In genomic region chr11:58847636-58848035, GRCm38 (mm10) we compare ENCODE assay signal across 8 mouse cellular contexts. TPM values are rescaled to one million over a fixed set of nuclear protein-coding genes. Genes with fewer than 3 reads are reported as not detected.
DNase-seq lines count a peak whose midpoint lies in the region; ATAC-seq and TF ChIP-seq lines count a peak whose summit lies in the region.

No protein-coding gene starts in this region.

- peak overlapping the region; percentile 78 for H3K9ac ChIP-seq in embryonic facial prominence, embryonic 11.5 days (replicated peaks; ENCODE audit: low read length)
- H3K9ac ChIP-seq in intestine, embryonic 14.5 days (ENCODE audit: low read length) = peak overlapping the region; percentile 79
- H3K9ac ChIP-seq in neural tube, embryonic 13.5 days = peak overlapping the region; percentile 91

- H3K36me3 ChIP-seq in embryonic facial prominence, embryonic 11.5 days (replicated peaks; ENCODE audit: control insufficient read depth, insufficient read depth, low read depth, low read length) = peaks cover 3% of the 10 kb centered on the region; the same call in 1 of the 2 replicates
- peaks cover 23% of the 10 kb centered on the region for H3K36me3 ChIP-seq in intestine, embryonic 14.5 days (ENCODE audit: control insufficient read depth, insufficient read depth, low read length)
- peaks cover 41% of the 10 kb centered on the region for H3K36me3 ChIP-seq in neural tube, embryonic 13.5 days

- no peak for DNase-seq in layer of hippocampus, adult 2 months (ENCODE audit: low spot score in 2 of 2)
- DNase-seq in layer of hippocampus, adult 8-10 months (ENCODE audit: low spot score in 2 of 2) = no peak
- no peak for DNase-seq in embryonic facial prominence, embryonic 11.5 days (ENCODE audit: low spot score)
- no peak for DNase-seq in intestine, embryonic 14.5 days (ENCODE audit: low spot score)
- DNase-seq in adrenal gland, adult 2 months = no peak
- DNase-seq in spleen, adult 12 weeks (ENCODE audit: low spot score) = no peak
- no peak for DNase-seq in urinary bladder, postnatal 10 days (ENCODE audit: low spot score)

- H3K27me3 ChIP-seq in embryonic facial prominence, embryonic 11.5 days (ENCODE audit: control insufficient read depth, insufficient read depth, low read length) = no peaks in the 10 kb centered on the region
- H3K27me3 ChIP-seq in intestine, embryonic 14.5 days (replicated peaks; ENCODE audit: control insufficient read depth, insufficient read depth, low read length) = no peaks in the 10 kb centered on the region
- no peaks in the 10 kb centered on the region; the same call in 1 of the 2 replicates for H3K27me3 ChIP-seq in neural tube, embryonic 13.5 days

- WGBS in embryonic facial prominence, embryonic 11.5 days = 50% methylated on average over 9 of the region's 9 CpGs
- WGBS in intestine, embryonic 14.5 days = 48% methylated on average over 9 of the region's 9 CpGs
- 53% methylated on average over 9 of the region's 9 CpGs for WGBS in neural tube, embryonic 13.5 days

- peak overlapping the region; percentile 81 for H3K4me2 ChIP-seq in embryonic facial prominence, embryonic 11.5 days (ENCODE audit: low read depth, low read length)
- H3K4me2 ChIP-seq in intestine, embryonic 14.5 days (ENCODE audit: low read length) = peak overlapping the region; percentile 84
- H3K4me2 ChIP-seq in neural tube, embryonic 13.5 days = peak overlapping the region; percentile 90

- H3K4me3 ChIP-seq in layer of hippocampus, adult 2 months = peak overlapping the region; percentile 96
- H3K4me3 ChIP-seq in embryonic facial prominence, embryonic 11.5 days (ENCODE audit: low read depth, low read length) = peak overlapping the region; percentile 72
- peak overlapping the region; percentile 85 for H3K4me3 ChIP-seq in intestine, embryonic 14.5 days (ENCODE audit: low read depth, low read length)
- H3K4me3 ChIP-seq in neural tube, embryonic 13.5 days = peak overlapping the region; percentile 84

- H3K9me3 ChIP-seq in embryonic facial prominence, embryonic 11.5 days (replicated peaks; ENCODE audit: control insufficient read depth, low read length) = no peaks in the 10 kb centered on the region
- H3K9me3 ChIP-seq in intestine, embryonic 14.5 days (ENCODE audit: control insufficient read depth, low read length) = no peaks in the 10 kb centered on the region
- H3K9me3 ChIP-seq in neural tube, embryonic 13.5 days = no peaks in the 10 kb centered on the region

- no peak; the same call in 1 of the 2 replicates for ATAC-seq in embryonic facial prominence, embryonic 11.5 days (replicated peaks; ENCODE audit: insufficient number of reproducible peaks, low FRiP score, low TSS enrichment, low read depth)
- no peak for ATAC-seq in intestine, embryonic 14.5 days (replicated peaks; ENCODE audit: low FRiP score, low TSS enrichment, low read depth)
- ATAC-seq in neural tube, embryonic 13.5 days (ENCODE audit: low read depth) = no peak

- TF ChIP-seq CTCF in layer of hippocampus, adult 2 months (conservative IDR thresholded peaks at IDR 0.05) = no peak

- H3K27ac ChIP-seq in layer of hippocampus, adult 2 months = peak overlapping the region; percentile 91
- H3K27ac ChIP-seq in embryonic facial prominence, embryonic 11.5 days (replicated peaks; ENCODE audit: low read depth, low read length) = no peak overlapping the region
- H3K27ac ChIP-seq in intestine, embryonic 14.5 days (ENCODE audit: low read depth) = no peak overlapping the region
- peak overlapping the region; percentile 86; the same call in 1 of the 2 replicates for H3K27ac ChIP-seq in neural tube, embryonic 13.5 days (replicated peaks)

- no peaks in the 10 kb centered on the region for H3K4me1 ChIP-seq in embryonic facial prominence, embryonic 11.5 days (ENCODE audit: control insufficient read depth, insufficient read depth, low read length)
- H3K4me1 ChIP-seq in intestine, embryonic 14.5 days (replicated peaks; ENCODE audit: control insufficient read depth, insufficient read depth, low read length) = peaks cover 6% of the 10 kb centered on the region
- H3K4me1 ChIP-seq in neural tube, embryonic 13.5 days (replicated peaks) = peaks cover 17% of the 10 kb centered on the region

RNA-seq across cellular contexts. Expression of gene Gm12258, which starts 0.7 kb away (rescaled TPM):
- total RNA-seq in layer of hippocampus, adult 2 months (2021) = 10 to 100 TPM; 20.9 to 22.3 TPM
- 10 to 100 TPM; 15.8 to 24.2 (median 21.4) TPM for total RNA-seq in layer of hippocampus, adult 8-10 months (2022)
- 14.2 and 14.4 TPM in 2 replicates for polyA plus RNA-seq in embryonic facial prominence, embryonic 11.5 days (2014; fragmentation: Nextera tagmentation; extraction: Ambion mirVana)
- 9.4 and 10.6 TPM in 2 replicates for polyA plus RNA-seq in intestine, embryonic 14.5 days (2014; fragmentation: Nextera tagmentation; extraction: Ambion mirVana)
- polyA plus RNA-seq in neural tube, embryonic 13.5 days (2015; fragmentation: Nextera tagmentation; extraction: Ambion mirVana) = 19.1 and 22.3 TPM in 2 replicates
- total RNA-seq in adrenal gland, adult 2 months (2021) = 1 to 10 TPM; 4.6 to 5.0 TPM
- polyA plus RNA-seq in adrenal gland, adult 2 months (2012; rRNA removed) = 0.73 and 1.3 TPM in 2 replicates

RNA-seq across cellular contexts. Expression of gene Olfr311, which starts 8.6 kb away (rescaled TPM):
- not detected for total RNA-seq in layer of hippocampus, adult 2 months (2021)
- not detected for total RNA-seq in layer of hippocampus, adult 8-10 months (2022)
- polyA plus RNA-seq in embryonic facial prominence, embryonic 11.5 days (2014; fragmentation: Nextera tagmentation; extraction: Ambion mirVana) = not detected in 2 replicates
- polyA plus RNA-seq in intestine, embryonic 14.5 days (2014; fragmentation: Nextera tagmentation; extraction: Ambion mirVana) = not detected in 2 replicates
- polyA plus RNA-seq in neural tube, embryonic 13.5 days (2015; fragmentation: Nextera tagmentation; extraction: Ambion mirVana) = not detected in 2 replicates
- not detected for total RNA-seq in adrenal gland, adult 2 months (2021)
- polyA plus RNA-seq in adrenal gland, adult 2 months (2012; rRNA removed) = not detected in 2 replicates

RNA-seq across cellular contexts. Expression of gene Olfr312, which starts 18.6 kb away (rescaled TPM):
- total RNA-seq in layer of hippocampus, adult 2 months (2021) = not detected
- total RNA-seq in layer of hippocampus, adult 8-10 months (2022) = not detected
- not detected in 2 replicates for polyA plus RNA-seq in embryonic facial prominence, embryonic 11.5 days (2014; fragmentation: Nextera tagmentation; extraction: Ambion mirVana)
- polyA plus RNA-seq in intestine, embryonic 14.5 days (2014; fragmentation: Nextera tagmentation; extraction: Ambion mirVana) = not detected in 2 replicates
- not detected in 2 replicates for polyA plus RNA-seq in neural tube, embryonic 13.5 days (2015; fragmentation: Nextera tagmentation; extraction: Ambion mirVana)
- total RNA-seq in adrenal gland, adult 2 months (2021) = not detected
- not detected in 2 replicates for polyA plus RNA-seq in adrenal gland, adult 2 months (2012; rRNA removed)

RNA-seq across cellular contexts. Expression of gene 2810021J22Rik, which starts 19.4 kb away (rescaled TPM):
- total RNA-seq in layer of hippocampus, adult 2 months (2021) = 10 to 100 TPM; 11.2 to 12.0 TPM
- total RNA-seq in layer of hippocampus, adult 8-10 months (2022) = 10 to 100 TPM in 3 of 4 experiments, 1 to 10 TPM in 1; 7.1 to 14.0 (median 12.1) TPM
- polyA plus RNA-seq in embryonic facial prominence, embryonic 11.5 days (2014; fragmentation: Nextera tagmentation; extraction: Ambion mirVana) = 10.4 and 11.2 TPM in 2 replicates
- 7.1 and 10.4 TPM in 2 replicates for polyA plus RNA-seq in intestine, embryonic 14.5 days (2014; fragmentation: Nextera tagmentation; extraction: Ambion mirVana)
- 11.1 and 13.0 TPM in 2 replicates for polyA plus RNA-seq in neural tube, embryonic 13.5 days (2015; fragmentation: Nextera tagmentation; extraction: Ambion mirVana)
- 1 to 10 TPM; 3.9 to 7.2 TPM for total RNA-seq in adrenal gland, adult 2 months (2021)
- 1.7 and 1.8 TPM in 2 replicates for polyA plus RNA-seq in adrenal gland, adult 2 months (2012; rRNA removed)

RNA-seq across cellular contexts. Expression of gene Olfr313, which starts 32.8 kb away (rescaled TPM):
- total RNA-seq in layer of hippocampus, adult 2 months (2021) = not detected
- not detected for total RNA-seq in layer of hippocampus, adult 8-10 months (2022)
- not detected in 2 replicates for polyA plus RNA-seq in embryonic facial prominence, embryonic 11.5 days (2014; fragmentation: Nextera tagmentation; extraction: Ambion mirVana)
- polyA plus RNA-seq in intestine, embryonic 14.5 days (2014; fragmentation: Nextera tagmentation; extraction: Ambion mirVana) = not detected in 2 replicates
- polyA plus RNA-seq in neural tube, embryonic 13.5 days (2015; fragmentation: Nextera tagmentation; extraction: Ambion mirVana) = not detected in 2 replicates
- total RNA-seq in adrenal gland, adult 2 months (2021) = not detected
- not detected in 2 replicates for polyA plus RNA-seq in adrenal gland, adult 2 months (2012; rRNA removed)

Comparison
In these comparisons a context has a peak if more than half of its experiments do, and no peak if none do; other contexts are left out.
1. H3K27ac ChIP-seq: peak in layer of hippocampus, adult 2 months (single experiment) and neural tube, embryonic 13.5 days (single experiment); none in embryonic facial prominence, embryonic 11.5 days (single experiment) and intestine, embryonic 14.5 days (single experiment).
2. Peak in every context shown above with its lines, with median percentiles within 50 percentile points of each other: H3K4me3 ChIP-seq, H3K4me2 ChIP-seq and H3K9ac ChIP-seq.